Mouse (Mus musculus): Measurements from ENCODE around the gene Pmpca. TPM values are rescaled to one million over a fixed set of nuclear protein-coding genes. Genes with fewer than 3 reads are reported as not detected.
"Not testable (repeated sequence)": the region's sequence is repeated elsewhere in the genome, so short reads cannot be mapped to it uniquely, and the experiment has no call there.

Gene Pmpca
- polyA plus RNA-seq, 3 experiments from 2014 or later = 82.4 to 88.4 (median 82.9) TPM

DNA sequence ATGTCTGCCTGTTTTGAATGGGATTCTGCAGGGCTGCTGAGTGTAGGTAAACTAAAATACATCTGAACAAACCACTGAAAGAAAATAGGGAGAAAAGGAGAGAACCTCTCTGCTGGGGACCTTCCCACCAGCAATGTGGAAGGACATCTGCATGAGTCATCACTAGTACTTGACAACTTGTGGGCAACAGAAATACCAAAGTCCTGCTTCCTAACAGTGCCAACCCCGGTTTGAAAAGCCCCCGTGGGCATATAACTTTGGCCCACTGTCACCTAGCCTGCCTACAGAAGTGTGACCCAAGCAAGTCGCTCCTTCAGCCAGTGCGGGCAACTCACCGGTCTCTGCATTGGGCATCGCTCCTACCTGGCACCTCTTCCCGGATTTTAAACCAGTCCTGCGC lies 16.7 kb upstream of the Pmpca start:
- no peak for ATAC-seq

DNA sequence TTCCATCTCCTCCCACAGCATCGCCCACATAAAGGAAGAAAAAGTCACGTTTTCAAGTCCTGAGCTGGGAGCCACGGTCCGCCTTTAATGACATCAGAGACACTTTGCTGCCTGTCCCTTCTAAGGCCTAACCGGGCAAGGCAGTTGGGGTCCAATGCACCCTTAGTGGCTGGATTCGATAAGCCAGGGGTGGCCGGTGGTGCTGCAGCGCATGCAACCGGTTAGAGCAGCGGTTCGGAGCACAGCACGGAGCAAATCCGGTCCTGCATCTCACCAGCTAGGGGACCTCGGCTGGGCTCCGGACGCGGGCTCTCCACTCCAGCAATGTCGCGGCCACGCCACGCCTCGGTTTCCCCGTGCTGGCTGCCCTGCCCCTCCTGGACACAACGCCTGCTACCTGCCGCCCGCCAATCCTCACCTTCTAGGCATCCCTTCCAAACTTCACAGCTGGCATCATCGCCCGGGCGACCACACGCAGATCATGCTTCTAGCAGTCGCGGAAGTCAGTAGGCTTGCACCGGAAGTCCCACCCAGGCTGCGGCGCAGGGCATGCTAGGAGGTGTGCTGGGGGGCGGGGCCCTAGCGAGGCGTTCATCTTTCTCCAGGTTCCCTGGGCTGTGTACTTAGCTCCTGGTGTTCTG lies 8.9 kb upstream of the Pmpca start, which contains the start of gene Snapc4:
Gene Snapc4 (minus strand): TSS at position 523 of the 641 bp plus-strand sequence.
- peak; percentile 100 for ATAC-seq

GRCm38 (mm10) chr2:26380871-26381270 lies 8.3 kb upstream of the Pmpca start:
- not testable (repeated sequence) for ATAC-seq

- ATAC-seq = no peak
Observed at GRCm38 (mm10) chr2:26387713-26388112, 1.4 kb upstream of the Pmpca start.

- peak; percentile 11 for ATAC-seq
Observed at GRCm38 (mm10) chr2:26388682-26389153, 421 bp upstream of the Pmpca start.

DNA sequence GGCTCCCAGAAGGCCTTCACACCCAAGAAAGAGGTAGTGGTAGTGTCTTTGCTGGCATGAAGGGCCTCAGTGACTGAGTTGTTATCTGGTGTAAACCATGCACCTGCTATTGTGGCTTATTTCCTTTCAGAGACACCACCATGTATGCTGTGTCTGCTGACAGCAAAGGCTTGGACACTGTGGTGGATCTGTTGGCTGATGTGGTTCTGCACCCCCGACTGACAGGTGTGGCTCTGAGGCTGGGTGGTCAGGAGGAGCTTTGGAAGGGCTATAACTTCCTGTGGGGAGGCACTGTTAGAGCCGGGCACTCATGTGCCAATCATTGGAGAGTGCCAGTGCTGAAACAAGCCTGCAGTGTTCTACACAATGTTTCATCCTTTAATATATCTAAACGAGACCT lies 1.8 kb downstream of the Pmpca start:
- no peak for ATAC-seq

GRCm38 (mm10) chr2:26391617-26392016 lies 2.5 kb downstream of the Pmpca start:
- no peak for ATAC-seq

- no peak for ATAC-seq
Observed at GRCm38 (mm10) chr2:26398978-26399377, 9.8 kb downstream of the Pmpca start.

DNA sequence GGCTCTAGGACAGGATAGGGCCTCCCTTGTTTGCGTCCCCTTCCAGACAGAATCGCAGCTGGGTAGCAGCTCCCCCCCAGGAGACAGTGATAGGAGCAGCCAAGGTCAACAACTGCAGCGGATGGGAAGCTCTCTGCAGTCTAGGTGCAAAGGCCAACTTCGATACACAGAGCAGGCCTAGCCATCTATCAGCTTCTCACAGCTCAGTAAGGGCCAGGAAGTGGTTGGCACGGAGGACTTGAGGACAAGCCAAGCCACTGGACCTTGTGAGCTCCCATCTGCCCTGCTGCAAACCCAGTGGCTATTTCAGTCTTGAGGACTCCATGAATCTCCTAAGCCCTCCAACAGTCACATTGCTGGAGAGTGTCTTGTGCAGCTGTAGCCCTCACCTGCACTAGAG lies 10.5 kb downstream of the Pmpca start:
- ATAC-seq = no peak

DNA sequence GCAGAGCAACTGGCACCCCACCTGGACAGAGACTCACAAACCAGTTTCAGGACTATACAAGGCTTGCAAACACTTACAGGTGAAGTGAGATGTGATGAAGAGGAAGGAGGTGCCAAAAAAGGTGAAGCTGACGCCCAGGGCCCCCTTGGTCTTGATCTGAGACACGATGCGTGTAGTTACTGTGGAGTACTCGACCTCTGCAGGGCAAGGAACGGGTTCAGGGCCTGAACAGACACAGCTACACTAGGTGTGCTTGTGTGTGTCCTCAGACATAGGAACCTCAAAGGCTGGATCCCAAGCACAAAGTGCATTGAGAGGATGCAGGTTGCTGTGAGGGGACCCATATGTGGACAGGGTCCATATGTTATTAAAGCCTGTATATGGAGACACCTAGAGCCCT lies 11.2 kb downstream of the Pmpca start:
- no peak for ATAC-seq

- no peak for ATAC-seq
Observed at GRCm38 (mm10) chr2:26401023-26401422, 11.9 kb downstream of the Pmpca start.

DNA sequence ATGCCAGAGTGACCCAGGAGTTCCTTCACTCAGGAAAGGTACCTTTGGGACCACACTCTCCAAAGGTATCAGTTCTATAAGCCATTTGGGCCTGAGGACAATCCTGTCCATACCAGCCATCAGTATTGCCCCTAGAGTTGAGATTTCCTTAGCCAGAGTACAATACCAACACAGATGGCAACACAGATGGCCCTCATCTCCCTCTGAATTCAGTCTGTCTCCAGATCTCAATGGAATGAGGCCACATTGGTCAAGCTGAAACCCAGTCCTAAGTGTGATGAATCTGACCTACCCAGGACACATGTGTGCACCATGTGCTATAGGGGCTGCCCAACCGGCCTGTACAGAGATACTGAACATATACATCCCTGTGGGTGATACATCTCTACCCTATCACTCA lies 13.1 kb downstream of the Pmpca start:
- no peak for ATAC-seq

GRCm38 (mm10) chr2:26403306-26403705 lies 14.2 kb downstream of the Pmpca start:
- no peak for ATAC-seq

- peak; percentile 94 for ATAC-seq
Observed at GRCm38 (mm10) chr2:26408515-26409356, 19.6 kb downstream of the Pmpca start, which contains the start of gene Inpp5e. Gene Inpp5e, minus strand, starts transcription at chr2:26409203.

DNA sequence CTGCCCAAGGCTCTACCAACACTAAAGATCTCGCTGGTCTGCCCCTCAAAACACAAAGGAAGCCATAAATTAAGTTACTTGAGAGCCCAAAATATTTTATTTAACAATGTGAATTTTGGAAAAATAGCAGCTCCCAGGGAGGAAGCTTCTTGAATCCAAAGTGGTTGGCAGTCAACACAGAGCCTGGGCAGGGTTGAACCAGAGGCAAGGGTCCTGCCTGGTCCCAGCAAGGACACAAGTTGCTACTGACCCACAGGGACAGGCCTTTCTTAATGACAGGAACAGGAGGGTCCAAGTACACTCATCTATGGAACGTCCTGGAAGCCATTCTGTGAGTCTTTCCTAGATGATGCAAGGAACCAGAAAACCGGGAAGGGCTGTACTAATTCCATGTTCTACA lies 20.2 kb downstream of the Pmpca start:
- ATAC-seq = no peak

GRCm38 (mm10) chr2:26410091-26410490 lies 21.0 kb downstream of the Pmpca start:
- no peak for ATAC-seq

- no peak for ATAC-seq
Observed at GRCm38 (mm10) chr2:26410931-26411411, 21.8 kb downstream of the Pmpca start.

DNA sequence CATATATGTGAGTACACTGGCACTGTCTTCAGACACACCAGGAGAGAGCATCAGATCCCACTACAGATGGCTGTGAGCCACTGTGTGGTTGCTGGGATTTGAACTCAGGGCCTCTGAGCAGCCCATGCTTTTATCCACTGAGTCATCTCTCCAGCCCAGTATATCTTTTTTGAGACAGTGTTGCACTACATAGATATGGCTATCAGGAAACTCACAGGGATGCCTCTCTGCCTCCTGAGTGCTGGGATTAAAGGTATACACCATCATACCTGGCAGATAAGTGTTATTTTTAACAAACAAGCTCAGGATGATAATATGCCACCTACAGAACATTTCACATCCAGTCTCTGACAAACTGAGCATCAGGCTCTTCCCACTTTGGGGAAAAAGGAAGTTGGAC lies 27.9 kb downstream of the Pmpca start:
- no peak for ATAC-seq

DNA sequence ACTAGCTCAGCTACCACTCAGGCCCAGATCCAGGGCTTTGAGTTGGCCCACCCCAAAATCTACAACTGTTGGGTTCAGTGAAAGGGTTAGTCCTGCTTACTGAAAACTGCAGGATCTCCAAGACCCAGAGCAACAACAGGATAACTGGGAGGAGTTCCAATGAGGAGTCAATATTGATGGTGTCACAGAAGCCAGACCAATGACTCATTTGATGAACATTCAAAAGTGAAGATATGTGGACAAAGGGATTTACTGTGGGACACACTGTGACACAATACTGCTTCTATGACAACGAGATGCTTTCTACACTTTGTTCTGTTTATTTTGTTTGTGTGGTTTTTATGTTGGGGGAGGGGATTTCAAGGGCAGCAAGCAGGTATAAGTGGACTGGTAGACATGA lies 29.0 kb downstream of the Pmpca start:
- ATAC-seq = no peak

GRCm38 (mm10) chr2:26421969-26422368 lies 32.8 kb downstream of the Pmpca start:
- ATAC-seq = no peak

DNA sequence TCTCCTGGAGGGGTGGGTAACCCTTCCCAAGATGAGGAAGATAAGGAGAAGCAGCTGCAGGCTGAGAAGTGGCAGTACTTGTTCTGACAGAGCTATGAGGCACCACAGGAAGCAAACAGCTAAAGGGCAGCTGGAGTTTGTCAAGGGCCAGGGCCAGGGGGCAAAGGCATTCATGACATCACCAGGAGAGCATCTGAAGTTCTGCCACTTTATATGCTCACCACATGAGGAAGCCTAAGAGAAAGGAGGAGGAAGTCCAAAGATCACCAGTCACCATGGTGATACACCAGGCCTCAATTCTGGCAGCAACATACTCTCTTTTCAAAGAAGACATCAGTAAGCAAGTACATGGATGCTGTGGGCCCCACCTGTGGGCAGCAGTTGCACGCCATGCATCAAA lies 33.9 kb downstream of the Pmpca start:
- no peak for ATAC-seq

DNA sequence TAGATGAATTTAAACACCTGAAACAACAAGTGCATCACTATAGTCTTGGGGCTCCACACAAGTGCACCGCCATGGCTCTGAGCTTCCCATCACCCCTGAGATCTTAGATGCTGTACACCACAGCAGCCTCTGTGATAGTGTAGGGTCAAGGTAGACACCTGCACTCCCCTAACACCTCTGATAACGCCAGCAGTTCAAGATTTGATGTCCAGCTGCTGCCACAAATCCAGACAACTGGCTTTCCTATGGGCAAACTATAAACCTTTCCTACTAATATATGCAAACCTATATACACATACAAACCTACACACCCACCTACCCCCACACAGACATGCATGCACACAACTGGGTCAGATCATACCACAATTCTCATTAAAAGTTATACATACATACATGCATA lies 35.4 kb downstream of the Pmpca start:
- no peak for ATAC-seq

GRCm38 (mm10) chr2:26429851-26430250 lies 40.7 kb downstream of the Pmpca start:
- no peak for ATAC-seq

Measured in inflammation-experienced regulatory T-cells, adult 6 months (primary cell).